Mouse (Mus musculus) limb, embryonic 10.5 days (tissue): ENCODE results near the gene Lamc2. TPM values are rescaled to one million over a fixed set of nuclear protein-coding genes. Genes with fewer than 3 reads are reported as not detected.

Experiments
- DNase-seq: peaks from one replicate; pipeline ENCODE4 v3.0.0-alpha.2; 2017; ENCODE audit warnings: low spot score
- H3K27ac ChIP-seq: fragments of 300-500 bp; sonication (generic); 2 replicates; pipeline ENCODE4 v1.5.1; 2016; ENCODE audit warnings: mild to moderate bottlenecking
- H3K27me3 ChIP-seq: fragments of 300-500 bp; sonication (generic); 2 replicates; pipeline ENCODE4 v1.6.1; 2016; ENCODE audit warnings: low read depth, mild to moderate bottlenecking; ENCODE audit not compliant: poor library complexity, severe bottlenecking
- H3K36me3 ChIP-seq: fragments of 300-500 bp; sonication (generic); 2 replicates; pipeline ENCODE4 v1.6.1; 2016; ENCODE audit warnings: mild to moderate bottlenecking, moderate library complexity
- H3K4me1 ChIP-seq: fragments of 300-500 bp; sonication (generic); 2 replicates; pipeline ENCODE4 v1.6.1; 2016
- H3K4me3 ChIP-seq: fragments of 300-500 bp; sonication (generic); 2 replicates; pipeline ENCODE4 v1.5.1; 2016; ENCODE audit warnings: mild to moderate bottlenecking, moderate library complexity
- H3K9me3 ChIP-seq: fragments of 300-500 bp; sonication (generic); replicated peaks from 2 replicates; pipeline ENCODE4 v1.6.1; 2016; ENCODE audit warnings: mild to moderate bottlenecking
- WGBS: fragments of 180-500 bp; shearing (Covaris S2); methylation state at CpG from one replicate; pipeline ENCODE4 v1.1.7; 2016; 5-methylcytosine and 5-hydroxymethylcytosine counted together
- polyA plus RNA-seq: library from polyadenylated mRNA; unstranded; fragments of >200 nt; fragmentation: Nextera tagmentation; extraction: Ambion mirVana; gene quantifications from 2 replicates; pipeline ENCODE4 v1.2.1, GENCODE M21; 2016

Lamc2 gene
- polyA plus RNA-seq, 1 experiment from 2014 or later: 3.3 TPM

GRCm38 (mm10) chr1:153109836-153110235 lies 76.4 kb downstream of the Lamc2 start:
- WGBS: 70% methylated on average over 3 of the region's 3 CpGs
- Histone ChIP-seq H3K36me3 (no peaks in the 10 kb centered on the region), H3K27me3 (no peaks in the 10 kb centered on the region), H3K4me3 (no peak overlapping the region), H3K9me3 (no peaks in the 10 kb centered on the region), H3K4me1 (peaks cover 6% of the 10 kb centered on the region; the same call in 1 of the 2 replicates), H3K27ac (no peak overlapping the region)
- DNase-seq: no peak

- Histone ChIP-seq H3K9me3 (no peaks in the 10 kb centered on the region), H3K27me3 (no peaks in the 10 kb centered on the region), H3K4me3 (no peak overlapping the region), H3K27ac (no peak overlapping the region), H3K4me1 (peaks cover 11% of the 10 kb centered on the region; the same call in 1 of the 2 replicates), H3K36me3 (no peaks in the 10 kb centered on the region)
- 79% methylated on average over 5 of the region's 5 CpGs for WGBS
- no peak for DNase-seq
Observed at GRCm38 (mm10) chr1:153109346-153109745, 76.9 kb downstream of the Lamc2 start.

DNA sequence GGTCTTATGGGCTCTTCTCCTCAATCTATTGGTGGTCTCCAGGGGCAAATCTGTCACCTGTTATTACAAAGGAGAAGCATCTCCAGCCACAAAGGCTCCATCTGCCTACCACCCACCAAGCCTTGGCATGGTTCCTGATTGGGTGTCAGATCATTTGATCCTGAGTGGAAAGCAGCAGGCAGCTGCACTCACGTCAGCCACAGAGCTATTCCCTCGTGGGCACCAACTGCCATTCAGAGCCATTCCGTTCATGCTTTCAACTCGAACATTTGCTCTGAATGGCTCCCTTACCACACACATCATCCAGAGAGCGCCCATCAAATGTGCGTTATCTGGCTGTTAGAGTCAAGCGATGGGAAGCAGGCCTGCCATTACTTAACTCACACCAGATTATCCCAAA lies 78.4 kb downstream of the Lamc2 start:
- 47% methylated on average over 7 of the region's 7 CpGs for WGBS

GRCm38 (mm10) chr1:153104804-153105203 lies 81.4 kb downstream of the Lamc2 start:
- no peaks in the 10 kb centered on the region for H3K36me3 ChIP-seq
- H3K4me1 ChIP-seq: peaks cover 13% of the 10 kb centered on the region; the same call in 1 of the 2 replicates
- WGBS: 89% methylated on average over 12 of the region's 12 CpGs
- H3K27ac ChIP-seq: no peak overlapping the region
- H3K4me3 ChIP-seq: no peak overlapping the region
- no peaks in the 10 kb centered on the region for H3K9me3 ChIP-seq
- H3K27me3 ChIP-seq: no peaks in the 10 kb centered on the region
- DNase-seq: no peak

More for the DNA sequence above, 78.4 kb downstream of the Lamc2 start:
- H3K27ac ChIP-seq: no peak overlapping the region
- no peaks in the 10 kb centered on the region for H3K27me3 ChIP-seq
- no peaks in the 10 kb centered on the region for H3K36me3 ChIP-seq
- H3K4me3 ChIP-seq: no peak overlapping the region
- no peaks in the 10 kb centered on the region for H3K9me3 ChIP-seq
- H3K4me1 ChIP-seq: peaks cover 13% of the 10 kb centered on the region; the same call in 1 of the 2 replicates
- no peak for DNase-seq

DNA sequence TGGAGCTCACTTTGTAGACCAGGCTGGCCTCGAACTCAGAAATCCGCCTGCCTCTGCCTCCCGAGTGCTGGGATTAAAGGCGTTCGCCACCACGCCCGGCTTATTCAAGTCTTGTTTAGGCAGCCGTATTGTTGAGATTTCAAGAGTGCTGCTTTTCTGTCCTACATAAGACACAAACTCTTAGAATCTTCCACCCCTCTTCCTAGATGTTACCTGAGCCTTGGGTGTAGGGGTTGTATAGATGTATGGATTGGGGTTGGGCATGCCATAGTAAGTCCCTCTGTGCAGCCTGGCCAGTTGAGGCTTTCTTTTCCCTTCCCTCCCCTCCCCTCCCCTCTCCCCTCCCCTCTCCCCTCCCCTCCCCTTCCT lies 83.1 kb downstream of the Lamc2 start:
- no peak for DNase-seq
- WGBS: 92% methylated on average over 8 of the region's 8 CpGs
- Histone ChIP-seq H3K27me3 (no peaks in the 10 kb centered on the region), H3K27ac (no peak overlapping the region), H3K9me3 (no peaks in the 10 kb centered on the region), H3K4me1 (peaks cover 22% of the 10 kb centered on the region), H3K4me3 (no peak overlapping the region), H3K36me3 (no peaks in the 10 kb centered on the region)

DNA sequence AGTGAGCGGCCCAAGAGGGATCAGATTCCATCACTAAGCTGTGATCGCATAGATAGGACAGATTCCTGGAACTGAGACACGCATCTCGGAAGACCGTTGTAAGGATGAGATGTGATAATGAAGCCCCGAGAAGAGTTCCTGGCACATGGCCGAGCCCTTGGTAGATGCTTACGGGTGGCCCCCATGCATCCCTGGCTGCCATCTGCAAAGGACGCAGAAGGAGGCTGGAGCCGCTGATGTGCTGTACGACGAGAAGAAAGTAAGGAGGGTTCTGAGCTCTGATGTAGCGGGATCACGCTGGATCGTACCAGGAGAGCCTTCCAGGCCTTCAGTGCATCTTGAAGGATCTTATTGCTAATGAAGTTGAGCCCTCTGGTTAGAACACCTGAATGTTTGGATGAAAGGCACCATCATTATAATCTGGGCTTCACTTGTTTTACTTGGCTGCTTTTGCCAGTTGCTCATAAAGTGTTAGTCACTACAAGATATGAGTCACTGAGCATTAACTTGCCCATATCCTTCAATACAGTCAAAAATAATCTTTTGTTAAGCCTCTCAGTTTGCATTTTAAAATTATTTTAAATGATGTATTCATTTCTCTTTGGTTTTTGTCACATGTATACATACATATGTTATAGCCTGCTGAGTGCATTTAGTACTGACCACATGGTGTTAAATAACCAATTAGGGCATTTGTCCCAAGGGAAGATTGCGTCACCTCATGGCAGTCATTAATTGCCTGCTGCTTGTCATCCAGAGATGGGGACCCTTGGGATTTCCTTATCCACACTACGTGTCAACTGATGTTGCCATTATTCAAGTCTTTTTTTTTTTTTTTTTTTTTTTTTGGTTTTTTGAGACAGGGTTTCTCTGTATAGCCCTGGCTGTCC lies 83.7 kb downstream of the Lamc2 start:
- H3K4me3 ChIP-seq: no peak overlapping the region
- peaks cover 24% of the 10 kb centered on the region for H3K4me1 ChIP-seq
- H3K36me3 ChIP-seq: no peaks in the 10 kb centered on the region
- WGBS: 95% methylated on average over 17 of the region's 17 CpGs
- H3K27ac ChIP-seq: no peak overlapping the region
- DNase-seq: no peak
- no peaks in the 10 kb centered on the region for H3K9me3 ChIP-seq
- no peaks in the 10 kb centered on the region for H3K27me3 ChIP-seq

GRCm38 (mm10) chr1:153101327-153101880 lies 84.8 kb downstream of the Lamc2 start:
- Histone ChIP-seq H3K9me3 (no peaks in the 10 kb centered on the region), H3K27ac (no peak overlapping the region), H3K4me1 (peaks cover 33% of the 10 kb centered on the region), H3K4me3 (no peak overlapping the region), H3K36me3 (no peaks in the 10 kb centered on the region), H3K27me3 (no peaks in the 10 kb centered on the region)
- 44% methylated on average over 9 of the region's 9 CpGs for WGBS
- no peak for DNase-seq

- Histone ChIP-seq H3K27me3 (no peaks in the 10 kb centered on the region), H3K27ac (no peak overlapping the region), H3K36me3 (no peaks in the 10 kb centered on the region), H3K4me3 (no peak overlapping the region), H3K4me1 (peaks cover 38% of the 10 kb centered on the region), H3K9me3 (no peaks in the 10 kb centered on the region)
- DNase-seq: no peak
- 68% methylated on average over 9 of the region's 9 CpGs for WGBS
Observed at GRCm38 (mm10) chr1:153100912-153101311, 85.3 kb downstream of the Lamc2 start.

DNA sequence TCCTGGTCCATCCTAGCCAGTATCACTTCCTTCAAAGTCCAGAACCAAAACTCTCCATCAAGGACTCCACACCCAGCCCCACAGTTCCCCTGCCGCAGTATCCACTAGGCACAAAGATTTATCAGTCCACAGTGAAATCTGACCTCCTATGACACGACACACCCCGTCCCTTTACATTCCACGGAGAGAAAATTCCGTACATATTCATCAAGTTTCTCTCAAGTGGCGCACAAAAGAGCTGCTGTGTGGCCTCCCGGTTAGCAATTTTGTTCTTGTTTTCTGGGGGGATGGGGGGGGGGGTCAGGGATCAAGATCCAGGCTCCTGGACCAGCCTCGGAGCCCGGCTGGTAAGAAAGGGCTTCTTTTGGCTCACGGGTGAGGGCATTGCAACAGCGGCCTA lies 87.7 kb downstream of the Lamc2 start:
- Histone ChIP-seq H3K27ac (peak overlapping the region; percentile 4; the same call in 1 of the 2 replicates), H3K4me1 (peaks cover 43% of the 10 kb centered on the region), H3K4me3 (no peak overlapping the region), H3K36me3 (no peaks in the 10 kb centered on the region), H3K9me3 (no peaks in the 10 kb centered on the region), H3K27me3 (peaks cover 7% of the 10 kb centered on the region)
- DNase-seq: no peak
- WGBS: 63% methylated on average over 11 of the region's 11 CpGs

GRCm38 (mm10) chr1:153097017-153097675 lies 89.1 kb downstream of the Lamc2 start:
- Histone ChIP-seq H3K27ac (peak overlapping the region; percentile 75), H3K9me3 (no peaks in the 10 kb centered on the region), H3K27me3 (peaks cover 15% of the 10 kb centered on the region), H3K4me1 (peaks cover 52% of the 10 kb centered on the region), H3K4me3 (no peak overlapping the region), H3K36me3 (no peaks in the 10 kb centered on the region)
- 95% methylated on average over 6 of the region's 6 CpGs for WGBS
- no peak for DNase-seq

DNA sequence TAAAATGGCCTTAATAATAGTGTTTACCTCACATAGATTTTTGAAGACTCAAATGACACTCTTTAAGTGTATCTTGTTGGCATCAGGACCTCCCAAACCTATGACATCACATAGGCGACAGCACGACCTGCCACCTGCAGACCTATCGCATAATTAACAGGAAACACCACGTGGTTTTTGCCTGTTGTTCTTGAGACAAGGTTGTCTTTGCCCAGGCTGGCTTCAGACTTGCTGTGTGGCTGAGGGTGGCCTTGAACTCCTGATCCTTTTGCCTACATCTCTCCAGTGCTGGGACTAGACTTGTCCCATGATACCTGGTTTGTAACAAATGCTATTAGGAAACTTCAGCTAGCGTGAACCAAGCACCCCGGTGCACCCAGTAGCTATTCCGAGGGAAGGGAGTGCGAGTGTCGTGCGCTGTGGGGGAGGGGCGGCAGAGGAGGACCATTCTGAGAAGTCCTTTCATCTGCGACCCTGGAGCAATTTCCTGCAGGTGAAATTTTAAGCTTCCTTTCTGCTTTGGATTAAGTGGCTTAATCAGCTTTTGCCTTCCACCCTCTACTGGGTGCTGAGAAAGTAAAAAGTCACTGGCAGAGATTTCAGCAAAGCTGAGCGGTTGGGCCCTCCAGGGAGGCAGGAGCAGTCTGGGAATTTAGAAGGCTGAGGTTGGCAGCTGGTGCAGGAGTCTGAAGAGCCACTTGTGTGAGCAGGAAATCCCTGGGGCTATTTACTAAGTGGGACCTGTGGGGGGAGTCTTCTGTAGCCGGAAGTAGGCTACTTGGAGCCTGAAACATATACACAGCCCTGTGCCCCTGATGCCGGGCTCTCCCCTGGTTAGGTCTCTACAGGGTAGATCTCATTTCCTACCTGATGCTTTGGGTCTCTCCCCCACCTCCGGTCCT lies 90.2 kb downstream of the Lamc2 start:
- WGBS: 14% methylated on average over 16 of the region's 16 CpGs
- peak; percentile 61 for DNase-seq
- Histone ChIP-seq H3K9me3 (no peaks in the 10 kb centered on the region), H3K4me1 (peaks cover 62% of the 10 kb centered on the region), H3K36me3 (no peaks in the 10 kb centered on the region), H3K4me3 (no peak overlapping the region), H3K27me3 (peaks cover 15% of the 10 kb centered on the region), H3K27ac (peak overlapping the region; percentile 75)

- DNase-seq: no peak
- Histone ChIP-seq H3K4me3 (no peak overlapping the region), H3K36me3 (no peaks in the 10 kb centered on the region), H3K9me3 (no peaks in the 10 kb centered on the region), H3K4me1 (peaks cover 70% of the 10 kb centered on the region), H3K27ac (no peak overlapping the region), H3K27me3 (peaks cover 16% of the 10 kb centered on the region)
- WGBS: 53% methylated on average over 6 of the region's 6 CpGs
Observed at GRCm38 (mm10) chr1:153095328-153095727, 90.9 kb downstream of the Lamc2 start.
